Mouse (Mus musculus): ENCODE measurements around the gene Aes. TPM values are rescaled to one million over a fixed set of nuclear protein-coding genes. Genes with fewer than 3 reads are reported as not detected.
A peak's percentile ranks its signal among the peaks of the same experiment; 100 is the strongest.

Aes gene
- total RNA-seq, 2 experiments from 2014 or later, result 702 to 736 TPM

DNA sequence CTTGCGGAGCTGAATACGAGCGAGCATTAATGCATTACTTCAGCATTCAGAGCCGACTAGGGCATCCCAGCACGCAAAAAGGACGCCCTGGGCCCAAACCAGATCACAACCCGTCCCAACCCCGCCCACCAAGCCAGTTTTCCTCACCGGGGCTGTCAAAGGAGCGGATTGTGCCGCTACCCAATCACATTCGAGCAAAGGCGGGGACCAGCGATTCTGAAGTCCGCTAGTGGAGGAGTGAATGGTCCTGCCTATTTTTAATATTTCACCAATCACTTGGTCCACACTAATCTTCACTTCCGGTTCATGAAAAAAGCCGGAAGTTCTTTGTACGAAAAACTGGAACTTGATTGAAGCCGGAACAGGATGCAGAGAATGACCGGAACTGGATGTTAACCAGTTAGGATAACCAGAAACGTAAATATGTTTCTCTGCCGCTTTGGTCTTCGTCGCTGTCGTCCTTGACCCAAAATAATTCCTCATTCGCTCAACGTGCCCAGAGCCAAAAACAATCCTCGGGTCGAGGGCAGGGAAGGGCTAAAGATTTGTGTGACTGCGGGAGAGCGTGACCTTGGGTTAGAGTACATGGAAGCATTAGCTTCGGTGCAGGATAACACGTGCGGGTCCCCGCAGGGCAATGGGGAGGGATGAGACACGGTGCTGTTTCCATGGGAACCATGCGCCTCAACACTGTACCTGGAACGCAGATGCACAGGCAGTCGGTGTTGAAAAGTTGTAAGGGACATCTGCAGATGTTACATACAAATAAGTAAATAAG, 46.9 kb downstream of the Aes start, which contains the start of gene BC025920:
BC025920 (plus strand) TSS at position 297 of the 778 bp plus-strand sequence.
- H3K4me3 ChIP-seq, result peak within 1 kb of the TSS; percentile 60
- DNase-seq (ENCODE audit: low spot score in 2 of 2), result peak; percentile 92 to 98
- peak within 1 kb of the TSS; percentile 96 for H3K27ac ChIP-seq
- TF ChIP-seq CTCF (conservative IDR thresholded peaks at IDR 0.05), result no peak

DNA sequence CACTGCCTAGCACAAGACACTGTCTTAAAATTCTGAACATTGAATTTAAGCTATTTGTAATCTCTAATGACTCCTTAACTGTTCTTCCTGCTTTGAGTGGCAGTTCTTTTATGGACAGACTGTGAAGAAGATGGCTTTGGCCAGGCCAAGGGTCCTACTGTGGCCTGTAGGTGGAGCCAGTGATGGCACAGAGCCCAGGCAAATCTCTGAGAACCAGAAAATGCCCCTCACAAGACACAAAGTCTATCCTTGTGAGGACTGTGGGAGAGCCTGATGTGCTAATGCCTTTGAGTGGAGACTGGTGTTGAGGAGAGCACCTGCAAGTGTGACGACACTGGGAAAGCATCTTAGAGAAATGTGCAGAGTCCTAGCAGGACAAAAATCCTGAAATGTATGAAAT, 49.0 kb downstream of the Aes start:
- no peak overlapping the region for H3K27ac ChIP-seq
- no peak overlapping the region for H3K4me3 ChIP-seq
- DNase-seq (ENCODE audit: low spot score in 2 of 2), result no peak
- peak; percentile 42 for TF ChIP-seq CTCF (conservative IDR thresholded peaks at IDR 0.05)

DNA sequence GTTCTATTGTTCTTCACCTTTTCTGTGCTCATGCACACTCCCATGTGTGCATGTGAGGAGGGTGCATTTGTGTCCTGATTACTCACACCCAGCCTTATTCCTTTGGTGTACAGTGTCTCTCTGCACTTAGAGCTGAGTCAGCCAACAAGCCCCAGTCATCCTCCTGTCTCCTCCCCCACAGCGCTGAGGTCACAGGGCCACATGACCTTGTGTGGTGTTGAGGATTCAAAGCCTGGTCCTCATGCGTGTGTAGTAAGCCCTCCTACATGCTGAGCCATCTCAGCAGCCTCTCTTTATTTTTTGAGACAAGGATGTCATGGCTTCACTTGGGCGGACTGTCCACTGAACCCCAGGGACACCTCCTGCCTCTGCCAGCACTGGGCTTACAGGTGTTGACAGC, 53.5 kb downstream of the Aes start:
- no peak for TF ChIP-seq CTCF (conservative IDR thresholded peaks at IDR 0.05)
- Histone ChIP-seq H3K4me3 (no peak overlapping the region), H3K27ac (no peak overlapping the region)
- DNase-seq (ENCODE audit: low spot score in 2 of 2), result no peak

DNA sequence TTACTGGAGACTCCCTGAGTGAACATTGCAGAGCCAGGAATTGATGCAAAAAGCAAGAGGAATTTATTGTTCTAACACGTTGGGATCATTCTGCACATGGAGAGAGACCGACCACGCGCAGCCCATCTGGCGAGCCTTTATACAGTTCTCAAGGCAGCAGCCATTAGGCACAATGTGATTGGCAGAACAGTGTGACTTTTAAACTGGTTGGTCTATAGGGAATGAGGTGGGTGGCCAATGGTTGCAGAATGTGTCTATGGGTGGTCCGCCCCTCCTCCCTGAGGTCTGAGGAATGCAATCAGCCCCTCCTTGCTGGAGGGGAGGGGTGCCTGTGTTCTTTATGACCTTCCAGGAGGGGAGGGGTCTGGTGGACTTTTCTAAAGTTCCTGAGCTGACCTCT, 56.2 kb downstream of the Aes start:
- no peak for TF ChIP-seq CTCF (conservative IDR thresholded peaks at IDR 0.05)
- Histone ChIP-seq H3K4me3 (no peak overlapping the region), H3K27ac (peak overlapping the region; percentile 90)
- DNase-seq (ENCODE audit: low spot score in 2 of 2), result peak; percentile 62 to 82

Other genes with a start within 250 kb of the Aes start
- gene Cactin, start 238.4 kb upstream of the Aes start, total RNA-seq (2021), result 10 to 100 TPM; 27.6 to 30.7 TPM
- 1 to 10 TPM; 1.3 to 1.4 TPM for gene Tbxa2r, start 230.8 kb upstream of the Aes start, total RNA-seq (2021)
- 1 to 10 TPM; 1.7 to 1.8 TPM for gene Gipc3, start 216.2 kb upstream of the Aes start, total RNA-seq (2021)
- gene Hmg20b, start 209.0 kb upstream of the Aes start, total RNA-seq (2021), result 10 to 100 TPM; 27.5 to 30.8 TPM
- gene Mfsd12, start 202.0 kb upstream of the Aes start, total RNA-seq (2021), result 10 to 100 TPM; 42.8 to 45.9 TPM
- 1 to 10 TPM; 1.6 to 2.4 TPM for gene 4930404N11Rik, start 193.7 kb upstream of the Aes start, total RNA-seq (2021)
- gene Fzr1, start 181.0 kb upstream of the Aes start, total RNA-seq (2021), result 10 to 100 TPM; 70.1 to 72.0 TPM
- 10 to 100 TPM; 75.9 to 79.7 TPM for gene Dohh, start 175.1 kb upstream of the Aes start, total RNA-seq (2021)
- 1 to 10 TPM; 4.4 to 6.1 TPM for gene Gm48551, start 175.0 kb upstream of the Aes start, total RNA-seq (2021)
- gene Gm48552, start 170.5 kb upstream of the Aes start, total RNA-seq (2021), result 1 to 10 TPM; 5.5 to 8.1 TPM
- 1 to 10 TPM; 1.9 to 2.1 TPM for gene Smim24, start 166.4 kb upstream of the Aes start, total RNA-seq (2021)
- gene Nfic, start 103.9 kb upstream of the Aes start, total RNA-seq (2021), result 10 to 100 TPM; 60.0 to 60.1 TPM
- gene Celf5, start 76.8 kb upstream of the Aes start, total RNA-seq (2021), result 100 to 1,000 TPM; 286 to 287 TPM
- gene Ncln, start 63.1 kb upstream of the Aes start, total RNA-seq (2021), result 10 to 100 TPM; 83.1 to 93.5 TPM
- under 1 TPM; 0.39 to 0.95 TPM for gene S1pr4, start 59.4 kb upstream of the Aes start, total RNA-seq (2021)
- gene Gna15, start 35.3 kb upstream of the Aes start, total RNA-seq (2021), result 1 to 10 TPM; 1.9 to 2.5 TPM
- 100 to 1,000 TPM; 118 to 123 TPM for gene Gna11, start 14.3 kb upstream of the Aes start, total RNA-seq (2021)
- 10 to 100 TPM; 34.0 to 46.8 TPM for gene Tle2, start 15.1 kb downstream of the Aes start, total RNA-seq (2021)
- 1 to 10 TPM; 4.1 to 5.0 TPM for gene Tle6, start 41.6 kb downstream of the Aes start, total RNA-seq (2021)
- gene BC025920, start 46.8 kb downstream of the Aes start, total RNA-seq (2021), result 1 to 10 TPM; 4.2 to 5.0 TPM
- 10 to 100 TPM; 29.7 to 31.4 TPM for gene Sirt6, start 68.3 kb downstream of the Aes start, total RNA-seq (2021)
- gene Ankrd24, start 69.1 kb downstream of the Aes start, total RNA-seq (2021), result 10 to 100 TPM; 33.6 to 38.6 TPM
- gene Gm10778, start 89.6 kb downstream of the Aes start, total RNA-seq (2021), result 1 to 10 TPM; 3.6 to 5.0 TPM
- gene Zfp433, start 145.3 kb downstream of the Aes start, total RNA-seq (2021), result 10 to 100 TPM in 1 of 2 experiments, 1 to 10 TPM in 1; 9.0 to 12.3 TPM
- 1 to 10 TPM; 8.2 to 8.4 TPM for gene Gm3055, start 211.7 kb downstream of the Aes start, total RNA-seq (2021)

All from layer of hippocampus, adult 2 months (tissue).